Mouse (Mus musculus) bone marrow macrophage, adult 2 months (primary cell): ENCODE results near the gene Sik3.

Experiments
- CTCF ChIP-seq: IDR thresholded peaks from 2 replicates; pipeline ENCODE4 v1.5.1; 2012; ENCODE audit warnings: low read depth, mild to moderate bottlenecking, low read length, moderate library complexity
- POLR2A ChIP-seq: IDR thresholded peaks from 2 replicates; pipeline ENCODE4 v1.6.1; 2012; ENCODE audit warnings: mild to moderate bottlenecking, low read depth, low read length, borderline replicate concordance

- TF ChIP-seq CTCF (no peak), POLR2A (no peak)
Measured at GRCm38 (mm10) chr9:46173919-46174318, 161.3 kb downstream of the Sik3 start.
